In genomic region chr3:57667054-57667723, GRCm38 (mm10) we compare ENCODE assay signal across 9 mouse cellular contexts. TPM values are rescaled to one million over a fixed set of nuclear protein-coding genes. Genes with fewer than 3 reads are reported as not detected.
DNase-seq lines count a peak whose midpoint lies in the region; ATAC-seq and TF ChIP-seq lines count a peak whose summit lies in the region.
"Had no signal": no experiment of that assay in that cellular context is flagged by ENCODE, and none has a peak within 500 bp of the region (broad histone marks: within the 10 kb centered on the region; RNA-seq: fewer than 3 reads in every experiment).

No protein-coding gene starts in this region.

- H3K4me3 ChIP-seq in ES-E14 (ENCODE audit: insufficient read depth in 1 of 2, low read depth in 1 of 2, low read length in 2 of 2, poor library complexity in 1 of 2, severe bottlenecking in 1 of 2) = no peak overlapping the region
- H3K4me3 ChIP-seq in forebrain, embryonic 12.5 days (replicated peaks) = no peak overlapping the region
- H3K4me3 ChIP-seq in liver, embryonic 15.5 days (replicated peaks) = no peak overlapping the region
- no peak overlapping the region for H3K4me3 ChIP-seq in neural tube, embryonic 12.5 days

- intact Hi-C loops in heart, postnatal 36 days (cut with DNase I) = loop anchor here (1.0 to 10.0 kb wide), 3 partner anchors 65 to 178 kb away; partner anchors contain the start of gene Pfn2

- no peaks in the 10 kb centered on the region for H3K36me3 ChIP-seq in ES-E14 (ENCODE audit: control insufficient read depth, insufficient read depth, low read length, poor library complexity, severe bottlenecking)
- H3K36me3 ChIP-seq in forebrain, embryonic 12.5 days (replicated peaks) = no peaks in the 10 kb centered on the region
- no peaks in the 10 kb centered on the region for H3K36me3 ChIP-seq in liver, embryonic 15.5 days (replicated peaks)
- no peaks in the 10 kb centered on the region for H3K36me3 ChIP-seq in neural tube, embryonic 12.5 days

- peak; percentile 84 for DNase-seq in ES-E14 (ENCODE audit: low read depth, low spot score)
- peak; percentile 43 for DNase-seq in c-Kit-negative CD71-positive TER-119-positive erythroid progenitor cells, embryonic 14.5 days (ENCODE audit: low read depth, low spot score)
- peak; percentile 65 to 70 for DNase-seq in heart, postnatal 36 days
- peak; percentile 76 for DNase-seq in large intestine, adult 2 months (ENCODE audit: low read depth, low spot score)
- peak; percentile 45 for DNase-seq in testis, postnatal 14 days (ENCODE audit: low spot score)

- H3K4me1 ChIP-seq in ES-E14 (ENCODE audit: control insufficient read depth in 2 of 2, insufficient read depth in 2 of 2, low read length in 2 of 2, poor library complexity in 1 of 2) = no peaks in the 10 kb centered on the region
- no peaks in the 10 kb centered on the region for H3K4me1 ChIP-seq in forebrain, embryonic 12.5 days
- no peaks in the 10 kb centered on the region for H3K4me1 ChIP-seq in liver, embryonic 15.5 days (replicated peaks)
- H3K4me1 ChIP-seq in neural tube, embryonic 12.5 days = no peaks in the 10 kb centered on the region

- 34% methylated on average over 14 of the region's 14 CpGs for WGBS in forebrain, embryonic 12.5 days
- 14% methylated on average over 14 of the region's 14 CpGs for WGBS in large intestine, adult 2 months
- WGBS in liver, embryonic 15.5 days (ENCODE audit: insufficient replicate concordance) = 27% methylated on average over 14 of the region's 14 CpGs
- 34% methylated on average over 14 of the region's 14 CpGs for WGBS in neural tube, embryonic 12.5 days

- H3K27me3 ChIP-seq in forebrain, embryonic 12.5 days = no peaks in the 10 kb centered on the region
- H3K27me3 ChIP-seq in liver, embryonic 15.5 days = no peaks in the 10 kb centered on the region
- no peaks in the 10 kb centered on the region for H3K27me3 ChIP-seq in neural tube, embryonic 12.5 days (replicated peaks)

- in situ Hi-C loops in ES-E14 (cut with MboI; ENCODE audit: low sequenced_read_pairs in 2 of 2, unreplicated experiment in 2 of 2) = loop anchor here in 1 of 2 experiments (10.0 kb wide), 1 partner anchor 158 kb away; no protein-coding TSS in a partner anchor

- H3K9me3 ChIP-seq in ES-E14 (ENCODE audit: control insufficient read depth, insufficient read depth, low read depth, low read length) = no peaks in the 10 kb centered on the region
- H3K9me3 ChIP-seq in forebrain, embryonic 12.5 days = no peaks in the 10 kb centered on the region
- H3K9me3 ChIP-seq in liver, embryonic 15.5 days (replicated peaks) = no peaks in the 10 kb centered on the region
- no peaks in the 10 kb centered on the region for H3K9me3 ChIP-seq in neural tube, embryonic 12.5 days

- H3K9ac ChIP-seq in ES-E14 (ENCODE audit: insufficient read depth, low read depth, low read length, poor library complexity, severe bottlenecking) = no peak overlapping the region
- no peak overlapping the region; the same call in 1 of the 2 replicates for H3K9ac ChIP-seq in forebrain, embryonic 12.5 days
- no peak overlapping the region for H3K9ac ChIP-seq in liver, embryonic 15.5 days
- H3K9ac ChIP-seq in neural tube, embryonic 12.5 days = no peak overlapping the region

- H3K27ac ChIP-seq in ES-E14 (ENCODE audit: insufficient read depth, low read depth, low read length, poor library complexity, severe bottlenecking) = no peak overlapping the region
- no peak overlapping the region for H3K27ac ChIP-seq in forebrain, embryonic 12.5 days
- H3K27ac ChIP-seq in liver, embryonic 15.5 days (replicated peaks) = no peak overlapping the region
- no peak overlapping the region for H3K27ac ChIP-seq in neural tube, embryonic 12.5 days
- H3K27ac ChIP-seq: macrophage had no signal

- peak overlapping the region; percentile 30 for H3K4me2 ChIP-seq in forebrain, embryonic 12.5 days
- peak overlapping the region; percentile 29; the same call in 1 of the 2 replicates for H3K4me2 ChIP-seq in liver, embryonic 15.5 days
- H3K4me2 ChIP-seq in neural tube, embryonic 12.5 days (replicated peaks) = peak overlapping the region; percentile 40

- ATAC-seq in forebrain, embryonic 12.5 days (ENCODE audit: low FRiP score) = peak; percentile 51; the same call in 1 of the 2 replicates
- ATAC-seq in liver, embryonic 15.5 days (ENCODE audit: insufficient read depth) = no peak
- peak; percentile 46; the same call in 1 of the 2 replicates for ATAC-seq in neural tube, embryonic 12.5 days (ENCODE audit: low FRiP score, low read depth)

TF ChIP-seq in ES-E14, 5 proteins besides CTCF, POLR2A, EP300 and RAD21:
- TF ChIP-seq MAFK (IDR thresholded peaks at IDR 0.05; ENCODE audit: insufficient read depth, low read depth, low read length) (no peak), ZNF384 (IDR thresholded peaks at IDR 0.05; ENCODE audit: low read depth, low read length) (no peak), ZC3H11A (IDR thresholded peaks at IDR 0.05; ENCODE audit: borderline replicate concordance, low read depth, low read length) (peak; percentile 44; the same call in 1 of the 2 replicates), CHD2 (IDR thresholded peaks at IDR 0.05; ENCODE audit: low read depth, low read length) (no peak)

RNA-seq across cellular contexts. Expression of gene Commd2, which starts 15.7 kb away (rescaled TPM):
- 28.7 and 38.2 TPM in 2 replicates for total RNA-seq in ES-E14 (2012; rRNA removed)
- polyA plus RNA-seq in forebrain, embryonic 12.5 days (2016; fragmentation: Nextera tagmentation; extraction: Ambion mirVana) = 94.9 and 95.5 TPM in 2 replicates
- total RNA-seq in heart, postnatal 36 days (2021) = 10 to 100 TPM; 11.3 to 14.2 TPM
- 21.8 and 22.4 TPM in 2 replicates for polyA plus RNA-seq in large intestine, adult 2 months (2012; rRNA removed)
- 23.4 and 28.4 TPM in 2 replicates for polyA plus RNA-seq in liver, embryonic 15.5 days (2015; fragmentation: Nextera tagmentation; extraction: Ambion mirVana)
- polyA plus RNA-seq in neural tube, embryonic 12.5 days (2016; fragmentation: Nextera tagmentation; extraction: Ambion mirVana) = 88.7 and 96.0 TPM in 2 replicates

RNA-seq across cellular contexts. Expression of gene Ankub1, which starts 25.4 kb away (rescaled TPM):
- total RNA-seq in ES-E14 (2012; rRNA removed) = not detected in 2 replicates
- polyA plus RNA-seq in forebrain, embryonic 12.5 days (2016; fragmentation: Nextera tagmentation; extraction: Ambion mirVana) = 0.09 TPM in 1 of 2 replicates, not detected in the other
- total RNA-seq in heart, postnatal 36 days (2021) = not detected
- not detected in 2 replicates for polyA plus RNA-seq in large intestine, adult 2 months (2012; rRNA removed)
- not detected in 2 replicates for polyA plus RNA-seq in liver, embryonic 15.5 days (2015; fragmentation: Nextera tagmentation; extraction: Ambion mirVana)
- polyA plus RNA-seq in neural tube, embryonic 12.5 days (2016; fragmentation: Nextera tagmentation; extraction: Ambion mirVana) = 0.09 TPM in 1 of 2 replicates, not detected in the other
- polyA plus RNA-seq: macrophage had no signal
